Mouse (Mus musculus) midbrain, embryonic 14.5 days (tissue): ENCODE data around the gene Ccdc130. TPM values are rescaled to one million over a fixed set of nuclear protein-coding genes. Genes with fewer than 3 reads are reported as not detected.

Experiments
- ATAC-seq: fragments of 200-750 bp; cut with Nextera tagmentation; 2 replicates; pipeline ENCODE4 v1.8.0; 2017; ENCODE audit warnings: moderate number of reproducible peaks, moderate library complexity; ENCODE audit not compliant: low FRiP score, low TSS enrichment
- DNase-seq: peaks from one replicate; pipeline ENCODE4 v3.0.0-alpha.2; 2015
- H3K27ac ChIP-seq: fragments of 300-500 bp; sonication (generic); replicated peaks from 2 replicates; pipeline ENCODE4 v1.5.1; 2014; ENCODE audit warnings: mild to moderate bottlenecking, low read depth, low read length, moderate library complexity
- H3K27me3 ChIP-seq: fragments of 300-500 bp; sonication (generic); 2 replicates; pipeline ENCODE4 v1.6.1; 2014; ENCODE audit warnings: low read length, control low read depth, mixed read lengths; ENCODE audit not compliant: control insufficient read depth, insufficient read depth
- H3K36me3 ChIP-seq: fragments of 300-500 bp; sonication (generic); 2 replicates; pipeline ENCODE4 v1.6.1; 2014; ENCODE audit warnings: low read length, control low read depth; ENCODE audit not compliant: control insufficient read depth, insufficient read depth
- H3K4me1 ChIP-seq: fragments of 300-500 bp; sonication (generic); 2 replicates; pipeline ENCODE4 v1.6.1; 2014; ENCODE audit warnings: mild to moderate bottlenecking, antibody characterized with exemption, low read length, control low read depth; ENCODE audit not compliant: control insufficient read depth, insufficient read depth
- H3K4me2 ChIP-seq: fragments of 300-500 bp; sonication (generic); 2 replicates; pipeline ENCODE4 v1.6.1; 2014; ENCODE audit warnings: mild to moderate bottlenecking, low read length, moderate library complexity
- H3K4me3 ChIP-seq: fragments of 300-500 bp; sonication (generic); replicated peaks from 2 replicates; pipeline ENCODE4 v1.5.1; 2014; ENCODE audit warnings: low read depth, low read length
- H3K9ac ChIP-seq: fragments of 300-500 bp; sonication (generic); replicated peaks from 2 replicates; pipeline ENCODE4 v1.6.1; 2014; ENCODE audit warnings: mild to moderate bottlenecking, low read length, moderate library complexity
- H3K9me3 ChIP-seq: fragments of 300-500 bp; sonication (generic); 2 replicates; pipeline ENCODE4 v1.6.1; 2016; ENCODE audit warnings: low read length, control low read depth, mixed read lengths; ENCODE audit not compliant: control insufficient read depth
- WGBS: fragments of 180-500 bp; shearing (Covaris S2); extraction: QIAGEN DNeasy Blood & Tissue Kit; methylation state at CpG from one replicate; pipeline ENCODE4 v1.1.7; 2014; 5-methylcytosine and 5-hydroxymethylcytosine counted together
- microRNA counts: library from miRNA; unstranded; fragments of <30 nt; microRNA quantifications from one replicate; lab custom pipeline; 2016
- microRNA-seq: library from miRNA; unstranded; fragments of <30 nt; microRNA quantifications from one replicate; pipeline ENCODE4, GENCODE M21; 2016
- polyA plus RNA-seq: library from polyadenylated mRNA; unstranded; fragments of >200 nt; fragmentation: Nextera tagmentation; extraction: Ambion mirVana; gene quantifications from 2 replicates; pipeline ENCODE4 v1.2.1, GENCODE M21; 2014

Gene Ccdc130
- polyA plus RNA-seq, 1 experiment from 2014 or later, result 25.5 TPM

DNA sequence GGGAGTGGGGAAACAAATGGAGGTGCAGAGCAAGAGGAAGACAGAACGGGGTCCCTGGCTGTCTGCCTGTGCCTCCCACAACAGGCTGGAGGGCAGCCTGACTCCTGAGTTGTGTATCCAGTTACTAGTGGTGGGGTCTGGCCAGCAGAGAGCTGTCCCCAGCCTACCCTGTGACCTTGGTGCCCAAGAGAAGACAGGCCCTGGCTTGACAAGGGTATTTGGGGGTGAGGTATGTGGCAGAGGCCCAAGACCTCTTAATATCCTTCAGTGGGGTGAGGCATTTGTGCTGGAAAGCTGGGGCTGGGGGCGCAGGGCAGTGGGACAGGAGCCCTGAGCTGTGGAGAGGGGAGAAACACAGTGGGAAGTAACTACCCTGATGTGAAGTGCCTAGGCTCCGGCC, 59.0 kb downstream of the Ccdc130 start:
- H3K4me3 ChIP-seq, result no peak overlapping the region
- H3K27me3 ChIP-seq, result no peaks in the 10 kb centered on the region
- WGBS, result 93% methylated on average over 3 of the region's 3 CpGs
- H3K4me2 ChIP-seq, result no peak overlapping the region
- DNase-seq, result no peak
- peaks cover 5% of the 10 kb centered on the region; the same call in 1 of the 2 replicates for H3K4me1 ChIP-seq
- no peak for ATAC-seq
- no peaks in the 10 kb centered on the region for H3K9me3 ChIP-seq
- no peak overlapping the region for H3K27ac ChIP-seq
- H3K9ac ChIP-seq, result no peak overlapping the region
- H3K36me3 ChIP-seq, result peaks cover 61% of the 10 kb centered on the region

DNA sequence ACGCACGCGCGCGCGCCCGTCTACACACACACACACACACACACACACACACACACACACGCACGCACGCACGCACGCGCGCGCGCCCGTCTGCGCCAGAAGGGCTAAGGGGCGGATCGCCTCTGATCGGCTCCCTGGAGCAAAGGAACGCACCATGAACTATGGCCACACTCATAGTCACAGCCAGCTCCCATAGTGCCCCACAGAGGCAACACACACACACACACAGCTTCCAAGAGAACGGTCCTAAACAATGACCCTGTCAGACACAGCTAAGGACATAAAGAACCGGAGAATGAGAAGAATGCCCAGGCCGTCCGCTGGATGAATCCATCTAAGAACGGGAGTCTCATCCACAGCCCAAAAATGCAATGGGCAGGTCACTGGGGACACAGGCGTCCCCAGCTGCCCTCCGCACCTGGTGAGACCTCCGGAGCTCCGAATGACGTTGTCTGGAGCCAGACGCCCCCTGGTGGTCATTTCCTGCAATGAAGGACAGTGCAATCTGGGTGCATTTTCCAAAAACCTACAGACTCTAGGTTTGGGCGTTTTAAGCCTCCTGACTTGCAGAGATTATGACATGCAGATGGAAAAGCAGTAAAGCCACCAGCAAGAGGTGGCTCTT, 59.9 kb downstream of the Ccdc130 start:
- Histone ChIP-seq H3K4me1 (peaks cover 5% of the 10 kb centered on the region; the same call in 1 of the 2 replicates), H3K4me3 (no peak overlapping the region), H3K4me2 (peak overlapping the region; percentile 25), H3K9me3 (no peaks in the 10 kb centered on the region), H3K27ac (no peak overlapping the region), H3K9ac (no peak overlapping the region), H3K36me3 (peaks cover 52% of the 10 kb centered on the region), H3K27me3 (no peaks in the 10 kb centered on the region)
- WGBS, result 58% methylated on average over 34 of the region's 34 CpGs
- peak; percentile 24; the same call in 1 of the 2 replicates for ATAC-seq
- DNase-seq, result peak; percentile 90

DNA sequence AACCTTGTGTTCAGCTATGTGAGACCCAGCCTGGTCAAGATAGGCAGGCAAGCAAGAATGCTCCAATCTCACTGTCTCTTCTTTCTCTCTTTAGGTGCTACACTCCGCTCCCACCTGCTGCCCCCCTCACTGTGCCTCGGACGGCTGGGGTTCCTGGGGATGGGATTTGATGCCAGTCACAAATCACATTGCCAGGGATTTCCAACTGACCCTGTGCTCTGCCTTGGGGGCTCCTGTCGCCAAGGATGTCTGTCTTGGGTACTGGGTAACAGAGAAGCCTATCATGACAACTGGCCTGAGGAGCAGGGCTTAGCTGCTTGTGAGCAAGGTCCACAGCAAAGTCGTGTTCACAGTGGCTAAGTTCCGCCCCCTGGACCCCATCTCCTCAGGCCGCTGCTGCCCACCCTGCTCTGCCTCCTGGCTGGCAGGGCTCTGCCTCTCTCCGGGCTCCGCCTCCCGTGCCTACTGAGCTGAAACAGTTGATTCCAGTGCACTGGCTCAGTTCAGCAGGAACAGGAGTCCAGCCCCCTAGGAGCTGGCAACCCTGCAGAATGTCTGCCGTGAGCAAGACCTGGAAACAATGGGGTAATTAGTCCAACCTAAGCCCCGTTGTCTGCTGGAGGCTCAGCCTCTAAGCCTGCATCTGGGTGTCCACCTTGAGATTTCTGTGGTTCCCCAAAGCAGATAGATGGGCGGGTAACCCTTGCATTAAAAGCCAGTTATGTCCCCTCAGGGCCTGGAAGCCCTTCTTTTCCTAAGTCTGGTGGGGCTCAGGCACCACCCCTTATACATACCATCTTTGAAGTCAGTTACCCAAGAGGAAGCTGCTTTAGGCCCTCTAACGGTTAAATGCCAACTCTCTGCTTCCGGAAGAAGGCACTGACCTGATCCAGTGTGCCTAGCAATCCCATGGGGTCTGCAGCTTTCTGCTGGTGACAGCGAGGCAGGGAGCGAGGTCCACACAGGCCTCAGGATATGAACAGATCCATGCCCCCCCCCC, 61.5 kb downstream of the Ccdc130 start:
- DNase-seq, result peak; percentile 53
- WGBS, result 31% methylated on average over 17 of the region's 17 CpGs
- H3K4me2 ChIP-seq, result no peak overlapping the region
- H3K36me3 ChIP-seq, result peaks cover 39% of the 10 kb centered on the region
- peaks cover 8% of the 10 kb centered on the region; the same call in 1 of the 2 replicates for H3K4me1 ChIP-seq
- H3K9me3 ChIP-seq, result no peaks in the 10 kb centered on the region
- H3K27me3 ChIP-seq, result no peaks in the 10 kb centered on the region
- H3K4me3 ChIP-seq, result no peak overlapping the region
- peak overlapping the region; percentile 20; the same call in 1 of the 2 replicates for H3K27ac ChIP-seq
- ATAC-seq, result no peak
- 0 out of 2 replicates have a peak overlapping the region, but pooled peaks have one; percentile 0 for H3K9ac ChIP-seq

DNA sequence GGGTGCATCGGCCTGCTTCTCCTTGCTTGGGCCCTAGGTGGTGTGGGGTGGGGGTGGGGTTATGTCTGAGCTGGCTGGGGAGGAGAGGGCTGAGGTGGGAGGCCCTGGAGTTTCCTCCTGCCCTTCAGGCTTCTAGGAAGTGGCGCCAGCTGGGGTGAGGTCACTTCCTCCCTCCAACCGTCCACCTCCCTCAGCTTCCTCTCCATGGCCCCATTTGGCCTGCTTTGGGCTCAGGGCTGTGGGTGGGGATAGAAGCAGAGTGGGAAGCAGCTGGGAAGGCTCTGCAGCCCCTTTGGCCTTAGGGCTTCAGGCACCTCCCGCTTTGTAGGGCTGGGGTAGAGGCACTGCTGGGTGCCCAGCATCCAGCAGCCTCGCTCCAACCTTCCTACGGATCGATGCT, 62.4 kb downstream of the Ccdc130 start:
- H3K4me3 ChIP-seq, result no peak overlapping the region
- ATAC-seq, result no peak
- H3K4me2 ChIP-seq, result no peak overlapping the region
- H3K9ac ChIP-seq, result no peak overlapping the region
- peaks cover 30% of the 10 kb centered on the region for H3K36me3 ChIP-seq
- WGBS, result 55% methylated on average over 6 of the region's 7 CpGs
- no peaks in the 10 kb centered on the region for H3K9me3 ChIP-seq
- peak overlapping the region; percentile 20; the same call in 1 of the 2 replicates for H3K27ac ChIP-seq
- DNase-seq, result no peak
- no peaks in the 10 kb centered on the region for H3K27me3 ChIP-seq
- peaks cover 12% of the 10 kb centered on the region; the same call in 1 of the 2 replicates for H3K4me1 ChIP-seq

MicroRNA genes within 50 kb of the gene (microRNA counts, 519-probe panel; counts per million panel counts)
- microRNA mmu-miR-23a (lab: Ali Mortazavi, UCI), result 4,623 counts per million, percentile 37 among the panel's probes with 10 or more counts
- 5,413 counts per million, percentile 60 among the panel's probes with 10 or more counts for microRNA mmu-miR-27a (lab: Ali Mortazavi, UCI)

Small RNAs within 50 kb of the gene (microRNA-seq; reads per million reads assigned to microRNA genes)
- gene Mir23a (4,895 reads per million, percentile 91 among the genes with 10 or more reads in this experiment), gene Mir24-2 (not detected), gene Mir27a (74.1 reads per million, percentile 52 among the genes with 10 or more reads in this experiment), gene Mir3074-2 (not detected)

Other genes starting within 250 kb of the Ccdc130 start
- gene Palm3, start 248.9 kb downstream of the Ccdc130 start, polyA plus RNA-seq, result 0.65 and 0.87 TPM in 2 replicates
- 0.16 and 0.33 TPM in 2 replicates for gene Il27ra, start 227.8 kb downstream of the Ccdc130 start, polyA plus RNA-seq
- 1.2 TPM in 1 of 2 replicates, not detected in the other for gene Rln3, start 225.4 kb downstream of the Ccdc130 start, polyA plus RNA-seq
- 1.5 and 2.4 TPM in 2 replicates for gene Gm10643, start 205.2 kb downstream of the Ccdc130 start, polyA plus RNA-seq
- gene Rfx1, start 203.5 kb downstream of the Ccdc130 start, polyA plus RNA-seq, result 11.2 and 12.2 TPM in 2 replicates
- gene Dcaf15, start 165.6 kb downstream of the Ccdc130 start, polyA plus RNA-seq, result 19.9 and 26.0 TPM in 2 replicates
- gene Podnl1, start 144.4 kb downstream of the Ccdc130 start, polyA plus RNA-seq, result 0.63 and 0.68 TPM in 2 replicates
- gene Cc2d1a, start 122.4 kb downstream of the Ccdc130 start, polyA plus RNA-seq, result 28.9 and 33.1 TPM in 2 replicates
- gene 4930432K21Rik, start 122.4 kb downstream of the Ccdc130 start, polyA plus RNA-seq, result 1.8 and 1.9 TPM in 2 replicates
- 9.4 and 11.7 TPM in 2 replicates for gene Nanos3, start 85.2 kb downstream of the Ccdc130 start, polyA plus RNA-seq
- gene Zswim4, start 33.3 kb downstream of the Ccdc130 start, polyA plus RNA-seq, result 28.7 and 35.6 TPM in 2 replicates
- 261 and 282 TPM in 2 replicates for gene D8Ertd738e, start 20.7 kb downstream of the Ccdc130 start, polyA plus RNA-seq
- gene Mri1, start 13.1 kb downstream of the Ccdc130 start, polyA plus RNA-seq, result 39.9 and 40.2 TPM in 2 replicates
- gene Cacna1a, start 118.1 kb upstream of the Ccdc130 start, polyA plus RNA-seq, result 13.8 and 16.1 TPM in 2 replicates